Mouse (Mus musculus) T-cell, adult 2 months (primary cell): ENCODE measurements around the gene Col9a3.
A peak's percentile ranks its signal among the peaks of the same experiment; 100 is the strongest.

ENCODE experiments used
- DNase-seq: peaks from one replicate; pipeline ENCODE4 v3.0.0; 2022; ENCODE audit warnings: low spot score

Gene Col9a3

GRCm38 (mm10) chr2:180597490-180597889 is at the start of gene Col9a3:
Gene Col9a3, plus strand, starts transcription at chr2:180597790.
- no peak for DNase-seq

GRCm38 (mm10) chr2:180552340-180552739 is 45.2 kb upstream of the Col9a3 start:
- no peak for DNase-seq

- DNase-seq: no peak
Observed at GRCm38 (mm10) chr2:180555219-180555618, 42.4 kb upstream of the Col9a3 start.

- no peak for DNase-seq
Observed at GRCm38 (mm10) chr2:180556470-180556869, 41.1 kb upstream of the Col9a3 start.

- DNase-seq: no peak
Observed at GRCm38 (mm10) chr2:180560245-180560644, 37.3 kb upstream of the Col9a3 start.

- DNase-seq: no peak
Observed at GRCm38 (mm10) chr2:180562146-180562545, 35.4 kb upstream of the Col9a3 start.

GRCm38 (mm10) chr2:180563296-180563695 is 34.3 kb upstream of the Col9a3 start:
- DNase-seq: no peak

- DNase-seq: no peak
Observed at GRCm38 (mm10) chr2:180563841-180564240, 33.7 kb upstream of the Col9a3 start.

GRCm38 (mm10) chr2:180566240-180566913 is 31.2 kb upstream of the Col9a3 start:
- DNase-seq: peak; percentile 47

GRCm38 (mm10) chr2:180569028-180569643 is 28.5 kb upstream of the Col9a3 start:
- DNase-seq: no peak

GRCm38 (mm10) chr2:180576482-180576881 is 21.1 kb upstream of the Col9a3 start:
- DNase-seq: no peak

GRCm38 (mm10) chr2:180578686-180579085 is 18.9 kb upstream of the Col9a3 start:
- DNase-seq: peak; percentile 61

GRCm38 (mm10) chr2:180581002-180581401 is 16.6 kb upstream of the Col9a3 start, which contains the start of gene Mrgbp:
Gene Mrgbp, plus strand, starts transcription at chr2:180581304.
- no peak for DNase-seq

- peak; percentile 96 for DNase-seq
Observed at GRCm38 (mm10) chr2:180582481-180583153, 15.0 kb upstream of the Col9a3 start.

- DNase-seq: peak; percentile 27
Observed at GRCm38 (mm10) chr2:180583154-180583507, 14.5 kb upstream of the Col9a3 start.

- peak; percentile 40 for DNase-seq
Observed at GRCm38 (mm10) chr2:180588736-180589122, 8.9 kb upstream of the Col9a3 start.

GRCm38 (mm10) chr2:180589123-180589831 is 8.3 kb upstream of the Col9a3 start, which contains the start of gene Ogfr:
Gene Ogfr, plus strand, starts transcription at chr2:180589245.
- peak; percentile 84 for DNase-seq

- DNase-seq: no peak
Observed at GRCm38 (mm10) chr2:180598157-180598705, 641 bp downstream of the Col9a3 start.

- no peak for DNase-seq
Observed at GRCm38 (mm10) chr2:180600569-180601021, 3.0 kb downstream of the Col9a3 start.

GRCm38 (mm10) chr2:180604781-180605180 is 7.2 kb downstream of the Col9a3 start:
- DNase-seq: no peak

GRCm38 (mm10) chr2:180610283-180610682 is 12.7 kb downstream of the Col9a3 start:
- no peak for DNase-seq

GRCm38 (mm10) chr2:180611882-180612281 is 14.3 kb downstream of the Col9a3 start:
- no peak for DNase-seq
